ENCODE assay signal across 8 mouse cellular contexts in genomic region chr3:144721077-144721859, GRCm38 (mm10). TPM values are rescaled to one million over a fixed set of nuclear protein-coding genes. Genes with fewer than 3 reads are reported as not detected.
A peak's percentile ranks its signal among the peaks of the same experiment; 100 is the strongest.
DNase-seq lines count a peak whose midpoint lies in the region; ATAC-seq and TF ChIP-seq lines count a peak whose summit lies in the region.

No protein-coding gene starts in this region.

- H3K9ac ChIP-seq in kidney, embryonic 15.5 days = no peak overlapping the region
- no peak overlapping the region; the same call in 1 of the 2 replicates for H3K9ac ChIP-seq in hindbrain, postnatal 0 days (replicated peaks; ENCODE audit: low read length)
- H3K9ac ChIP-seq in midbrain, embryonic 14.5 days (replicated peaks; ENCODE audit: low read length) = peak overlapping the region; percentile 44; the same call in 1 of the 2 replicates

- peak overlapping the region; percentile 84 for H3K4me2 ChIP-seq in kidney, embryonic 15.5 days
- H3K4me2 ChIP-seq in hindbrain, postnatal 0 days (ENCODE audit: low read depth, low read length) = peak overlapping the region; percentile 56
- H3K4me2 ChIP-seq in midbrain, embryonic 14.5 days (ENCODE audit: low read length) = peak overlapping the region; percentile 48

- WGBS in kidney, embryonic 15.5 days = 77% methylated on average over 10 of the region's 10 CpGs
- 83% methylated on average over 10 of the region's 10 CpGs for WGBS in hindbrain, postnatal 0 days
- WGBS in midbrain, embryonic 14.5 days = 91% methylated on average over 10 of the region's 10 CpGs

- H3K4me3 ChIP-seq in kidney, embryonic 15.5 days (replicated peaks) = peak overlapping the region; percentile 88
- peak overlapping the region; percentile 87; the same call in 1 of the 2 replicates for H3K4me3 ChIP-seq in hindbrain, postnatal 0 days (ENCODE audit: low read length)
- H3K4me3 ChIP-seq in midbrain, embryonic 14.5 days (replicated peaks; ENCODE audit: low read depth, low read length) = peak overlapping the region; percentile 83

- peaks cover 29% of the 10 kb centered on the region for H3K4me1 ChIP-seq in kidney, embryonic 15.5 days
- H3K4me1 ChIP-seq in hindbrain, postnatal 0 days (ENCODE audit: insufficient read depth, low read length) = peaks cover 12% of the 10 kb centered on the region
- peaks cover 16% of the 10 kb centered on the region for H3K4me1 ChIP-seq in midbrain, embryonic 14.5 days (ENCODE audit: control insufficient read depth, insufficient read depth, low read length)

- H3K36me3 ChIP-seq in kidney, embryonic 15.5 days = no peaks in the 10 kb centered on the region
- H3K36me3 ChIP-seq in hindbrain, postnatal 0 days (ENCODE audit: insufficient read depth, low read length) = no peaks in the 10 kb centered on the region
- H3K36me3 ChIP-seq in midbrain, embryonic 14.5 days (ENCODE audit: control insufficient read depth, insufficient read depth, low read length) = no peaks in the 10 kb centered on the region

- ATAC-seq in kidney, embryonic 15.5 days (replicated peaks; ENCODE audit: low FRiP score) = no peak
- ATAC-seq in hindbrain, postnatal 0 days = no peak
- ATAC-seq in midbrain, embryonic 14.5 days (ENCODE audit: low FRiP score, low TSS enrichment) = no peak

- no peak for TF ChIP-seq CTCF in hindbrain, postnatal 0 days (IDR thresholded peaks at IDR 0.05; ENCODE audit: low read depth)

- DNase-seq in kidney, adult 18-20 months = no peak
- DNase-seq in c-Kit-positive CD71-positive TER-119-positive erythroid progenitor cells, embryonic 14.5 days (ENCODE audit: low spot score) = peak; percentile 57
- DNase-seq in hindbrain, postnatal 0 days (ENCODE audit: low spot score) = no peak
- DNase-seq in midbrain, embryonic 14.5 days = no peak
- DNase-seq in frontal cortex, postnatal 14 days (ENCODE audit: low spot score in 2 of 2) = no peak
- DNase-seq in left cerebral cortex, adult 8-10 months (ENCODE audit: low spot score in 2 of 2) = no peak
- no peak for DNase-seq in B cell, adult 2 months

- H3K27ac ChIP-seq in kidney, embryonic 15.5 days = peak overlapping the region; percentile 99
- H3K27ac ChIP-seq in hindbrain, postnatal 0 days = peak overlapping the region; percentile 67; the same call in 1 of the 2 replicates
- peak overlapping the region; percentile 98; the same call in 1 of the 2 replicates for H3K27ac ChIP-seq in midbrain, embryonic 14.5 days (replicated peaks; ENCODE audit: low read depth, low read length)

- no peaks in the 10 kb centered on the region for H3K27me3 ChIP-seq in kidney, embryonic 15.5 days
- H3K27me3 ChIP-seq in hindbrain, postnatal 0 days (ENCODE audit: insufficient read depth, low read length) = no peaks in the 10 kb centered on the region
- H3K27me3 ChIP-seq in midbrain, embryonic 14.5 days (ENCODE audit: control insufficient read depth, insufficient read depth, low read length) = no peaks in the 10 kb centered on the region

- no peaks in the 10 kb centered on the region for H3K9me3 ChIP-seq in kidney, embryonic 15.5 days (replicated peaks)
- H3K9me3 ChIP-seq in hindbrain, postnatal 0 days (ENCODE audit: low read length) = no peaks in the 10 kb centered on the region
- no peaks in the 10 kb centered on the region for H3K9me3 ChIP-seq in midbrain, embryonic 14.5 days (ENCODE audit: control insufficient read depth, low read length)

RNA-seq across cellular contexts. Expression of gene Sh3glb1, which starts 1.1 kb away (rescaled TPM):
- polyA plus RNA-seq in kidney, embryonic 15.5 days (2015; fragmentation: Nextera tagmentation; extraction: Ambion mirVana) = 92.7 and 104 TPM in 2 replicates
- total RNA-seq in hindbrain, postnatal 0 days (2014; rRNA removed) = 61.3 and 89.1 TPM in 2 replicates
- 118 and 122 TPM in 2 replicates for polyA plus RNA-seq in hindbrain, postnatal 0 days (2015; fragmentation: Nextera tagmentation; extraction: Ambion mirVana)
- polyA plus RNA-seq in midbrain, embryonic 14.5 days (2014; fragmentation: Nextera tagmentation; extraction: Ambion mirVana) = 110 and 119 TPM in 2 replicates
- total RNA-seq in left cerebral cortex, adult 8-10 months (2022) = 10 to 100 TPM; 62.2 to 67.4 (median 64.3) TPM

RNA-seq across cellular contexts. Expression of gene Clca3a1, which starts 39.5 kb away (rescaled TPM):
- 10.4 and 11.4 TPM in 2 replicates for polyA plus RNA-seq in kidney, embryonic 15.5 days (2015; fragmentation: Nextera tagmentation; extraction: Ambion mirVana)
- 0.21 and 0.32 TPM in 2 replicates for total RNA-seq in hindbrain, postnatal 0 days (2014; rRNA removed)
- polyA plus RNA-seq in hindbrain, postnatal 0 days (2015; fragmentation: Nextera tagmentation; extraction: Ambion mirVana) = 0.36 and 0.47 TPM in 2 replicates
- 0.18 and 0.25 TPM in 2 replicates for polyA plus RNA-seq in midbrain, embryonic 14.5 days (2014; fragmentation: Nextera tagmentation; extraction: Ambion mirVana)
- total RNA-seq in left cerebral cortex, adult 8-10 months (2022) = under 1 TPM in 3 of 4 experiments, not detected in 1; 0.09 to 0.39 (median 0.35) TPM
